Mouse (Mus musculus): Measurements from ENCODE around the gene Cnot10. TPM values are rescaled to one million over a fixed set of nuclear protein-coding genes. Genes with fewer than 3 reads are reported as not detected.

Gene Cnot10
- total RNA-seq, 2 experiments from 2014 or later: 51.4 to 56.1 TPM

GRCm38 (mm10) chr9:114646556-114647505, 6.8 kb upstream of the Cnot10 start:
- H3K4me3 ChIP-seq: no peak overlapping the region
- no peak; the same call in none of the 2 replicates for TF ChIP-seq CTCF (conservative IDR thresholded peaks at IDR 0.05)
- peak overlapping the region; percentile 60 for H3K27ac ChIP-seq
- peak; percentile 70 to 86 for DNase-seq (ENCODE audit: low spot score in 2 of 2)

GRCm38 (mm10) chr9:114639186-114639748, 717 bp downstream of the Cnot10 start:
- Histone ChIP-seq H3K4me3 (peak overlapping the region; percentile 99), H3K27ac (peak overlapping the region; percentile 92)
- TF ChIP-seq CTCF (conservative IDR thresholded peaks at IDR 0.05): no peak
- DNase-seq (ENCODE audit: low spot score in 2 of 2): no peak

- Histone ChIP-seq H3K27ac (no peak overlapping the region), H3K4me3 (no peak overlapping the region)
Measured at GRCm38 (mm10) chr9:114636751-114637150, 3.2 kb downstream of the Cnot10 start.

GRCm38 (mm10) chr9:114636150-114636549, 3.8 kb downstream of the Cnot10 start:
- H3K27ac ChIP-seq: no peak overlapping the region
- no peak for DNase-seq (ENCODE audit: low spot score in 2 of 2)
- TF ChIP-seq CTCF (conservative IDR thresholded peaks at IDR 0.05): no peak
- H3K4me3 ChIP-seq: no peak overlapping the region

More at GRCm38 (mm10) chr9:114636751-114637150, 3.2 kb downstream of the Cnot10 start:
- no peak for DNase-seq (ENCODE audit: low spot score in 2 of 2)
- no peak for TF ChIP-seq CTCF (conservative IDR thresholded peaks at IDR 0.05)

GRCm38 (mm10) chr9:114632331-114632730, 7.7 kb downstream of the Cnot10 start:
- no peak overlapping the region for H3K27ac ChIP-seq
- TF ChIP-seq CTCF (conservative IDR thresholded peaks at IDR 0.05): no peak
- DNase-seq (ENCODE audit: low spot score in 2 of 2): no peak
- H3K4me3 ChIP-seq: no peak overlapping the region

- DNase-seq (ENCODE audit: low spot score in 2 of 2): no peak
- no peak overlapping the region for H3K4me3 ChIP-seq
- TF ChIP-seq CTCF (conservative IDR thresholded peaks at IDR 0.05): no peak
- H3K27ac ChIP-seq: no peak overlapping the region
Measured at GRCm38 (mm10) chr9:114626726-114627125, 13.3 kb downstream of the Cnot10 start.

GRCm38 (mm10) chr9:114624178-114624577, 15.8 kb downstream of the Cnot10 start:
- DNase-seq (ENCODE audit: low spot score in 2 of 2): no peak
- no peak overlapping the region for H3K4me3 ChIP-seq
- no peak overlapping the region for H3K27ac ChIP-seq
- no peak for TF ChIP-seq CTCF (conservative IDR thresholded peaks at IDR 0.05)

GRCm38 (mm10) chr9:114621149-114621548, 18.8 kb downstream of the Cnot10 start:
- no peak for TF ChIP-seq CTCF (conservative IDR thresholded peaks at IDR 0.05)
- H3K27ac ChIP-seq: no peak overlapping the region
- DNase-seq (ENCODE audit: low spot score in 2 of 2): no peak
- H3K4me3 ChIP-seq: no peak overlapping the region

GRCm38 (mm10) chr9:114614176-114614953, 25.6 kb downstream of the Cnot10 start:
- Histone ChIP-seq H3K4me3 (no peak overlapping the region), H3K27ac (peak overlapping the region; percentile 18; the same call in 1 of the 2 replicates)
- TF ChIP-seq CTCF (conservative IDR thresholded peaks at IDR 0.05): peak; percentile 32; the same call in 1 of the 2 replicates
- peak; percentile 20 to 32 for DNase-seq (ENCODE audit: low spot score in 2 of 2)

GRCm38 (mm10) chr9:114613026-114613425, 27.0 kb downstream of the Cnot10 start:
- H3K27ac ChIP-seq: no peak overlapping the region
- TF ChIP-seq CTCF (conservative IDR thresholded peaks at IDR 0.05): no peak
- no peak overlapping the region for H3K4me3 ChIP-seq
- DNase-seq (ENCODE audit: low spot score in 2 of 2): no peak

- DNase-seq (ENCODE audit: low spot score in 2 of 2): no peak
- TF ChIP-seq CTCF (conservative IDR thresholded peaks at IDR 0.05): no peak
- no peak overlapping the region for H3K27ac ChIP-seq
- H3K4me3 ChIP-seq: no peak overlapping the region
Measured at GRCm38 (mm10) chr9:114612566-114612965, 27.4 kb downstream of the Cnot10 start.

GRCm38 (mm10) chr9:114610266-114610665, 29.7 kb downstream of the Cnot10 start:
- no peak overlapping the region for H3K27ac ChIP-seq
- no peak for TF ChIP-seq CTCF (conservative IDR thresholded peaks at IDR 0.05)
- no peak for DNase-seq (ENCODE audit: low spot score in 2 of 2)
- H3K4me3 ChIP-seq: no peak overlapping the region
